Mouse (Mus musculus) mesoderm, embryonic 11.5 days (tissue): ENCODE data around the gene Olfr56.
"Not testable (repeated sequence)": the region's sequence is repeated elsewhere in the genome, so short reads cannot be mapped to it uniquely, and the experiment has no call there.

Source experiments
- DNase-seq: peaks from one replicate; pipeline ENCODE4 v3.0.0-alpha.2; 2012; ENCODE audit warnings: low read depth, low spot score

Gene Olfr56

GRCm38 (mm10) chr11:49168839-49169611 lies 190.3 kb downstream of the Olfr56 start:
- DNase-seq: peak; percentile 27

DNA sequence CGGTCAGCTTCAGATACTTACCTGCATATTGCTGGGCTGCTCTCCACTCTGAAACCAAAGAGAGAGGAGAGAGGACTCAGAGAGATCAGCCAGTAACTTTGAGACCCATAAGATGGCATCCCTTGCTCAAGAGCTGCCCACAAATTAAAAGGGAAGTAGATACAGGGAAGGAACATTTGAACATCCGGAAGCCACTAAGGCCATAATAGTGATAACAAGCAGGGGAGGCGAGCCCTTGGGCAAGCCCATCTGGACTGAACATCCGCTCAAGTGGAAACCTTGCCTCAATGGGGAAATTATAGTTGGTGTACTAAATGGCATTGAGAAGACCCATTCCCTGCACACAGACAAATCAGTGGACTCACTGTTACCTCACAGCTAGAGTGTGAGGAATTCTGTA lies 191.9 kb downstream of the Olfr56 start:
- no peak for DNase-seq

DNA sequence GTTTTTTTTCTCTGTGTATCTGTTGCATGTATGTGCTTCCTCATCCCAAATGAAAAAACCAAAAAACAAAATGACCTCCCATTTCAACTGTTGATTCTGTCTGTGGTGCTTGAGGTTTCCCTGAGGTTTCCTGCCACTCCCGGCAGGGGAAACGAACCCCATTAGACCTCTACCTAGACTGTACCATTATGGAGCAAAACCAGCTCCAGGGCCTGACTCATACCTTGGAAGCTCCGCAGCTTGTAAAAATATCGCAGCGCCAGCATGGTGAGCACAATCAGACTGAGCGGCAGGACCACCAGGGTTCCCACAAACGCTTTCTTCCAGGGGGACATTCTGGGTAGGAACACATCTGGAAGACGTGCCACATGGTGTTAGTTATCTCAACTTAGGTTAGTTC lies 196.7 kb downstream of the Olfr56 start:
- DNase-seq: no peak

GRCm38 (mm10) chr11:49176047-49176779 lies 197.5 kb downstream of the Olfr56 start:
- DNase-seq: not testable (repeated sequence)

GRCm38 (mm10) chr11:49183172-49183571 lies 204.5 kb downstream of the Olfr56 start:
- DNase-seq: no peak
